Mouse (Mus musculus) stomach, postnatal 0 days (tissue): ENCODE results near the gene Plxna4.

Source experiments
- CTCF ChIP-seq: IDR thresholded peaks from 2 replicates; pipeline ENCODE4 v1.5.1; 2016; ENCODE audit warnings: antibody characterized with exemption, low read depth, mild to moderate bottlenecking, moderate library complexity
- EP300 ChIP-seq: optimal IDR thresholded peaks from 2 replicates; pipeline ENCODE3; 2016; ENCODE audit warnings: antibody characterized with exemption

DNA sequence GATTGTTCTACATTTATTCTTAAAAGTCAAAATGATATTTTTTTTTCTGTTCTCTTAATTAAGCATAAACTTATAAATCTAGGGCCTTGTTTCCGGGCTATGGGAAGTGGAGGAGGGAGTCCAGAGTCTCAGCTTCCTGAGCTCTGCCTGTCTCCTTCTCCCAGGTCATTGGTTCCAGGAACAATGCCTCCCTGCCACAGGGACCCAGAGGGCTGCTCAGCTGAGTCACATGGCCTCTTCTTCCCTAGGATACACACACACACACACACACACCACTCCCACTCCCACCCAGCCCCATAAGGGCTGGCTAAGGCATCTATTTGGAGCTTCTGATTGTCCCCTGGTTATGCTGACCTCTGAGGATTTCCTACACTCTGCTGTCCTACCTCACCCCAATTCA lies 107.3 kb downstream of the Plxna4 start:
- TF ChIP-seq CTCF (no peak), EP300 (no peak)
